Mouse (Mus musculus): ENCODE data around the gene Arl5c.

DNA sequence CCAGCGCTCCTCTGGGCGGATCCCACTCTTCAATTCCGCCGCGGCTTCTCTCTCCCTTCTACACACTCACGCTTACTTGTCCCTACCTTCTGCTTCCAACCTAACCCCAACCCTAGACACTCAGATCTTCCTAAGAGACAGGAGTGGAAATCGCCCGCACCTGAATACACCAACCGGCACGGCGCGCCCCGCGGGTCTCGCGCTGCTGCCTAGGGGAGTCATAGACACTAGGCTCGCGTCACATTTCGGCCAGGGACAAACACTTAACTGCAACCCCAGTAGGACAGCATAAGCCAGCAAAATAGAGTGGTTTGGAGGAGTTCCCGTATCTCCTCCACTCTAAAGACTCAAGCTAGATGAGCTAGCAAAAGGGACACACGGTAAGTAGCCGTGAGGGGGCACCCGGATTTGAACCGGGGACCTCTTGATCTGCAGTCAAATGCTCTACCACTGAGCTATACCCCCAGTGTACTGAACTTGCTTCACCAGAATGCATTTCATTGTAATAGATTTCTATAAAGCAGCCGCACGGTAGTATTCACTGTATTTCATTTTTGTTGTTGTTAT, 7.4 kb downstream of the Arl5c start:
- no peak for TF ChIP-seq CTCF (IDR thresholded peaks at IDR 0.05; ENCODE audit: low read depth, low read length)
- TF ChIP-seq POLR2A (IDR thresholded peaks at IDR 0.05; ENCODE audit: extremely low read depth, insufficient read depth, low read length), result no peak
